Mouse (Mus musculus) embryonic fibroblast, embryonic 13.5 days (primary cell): ENCODE measurements around the gene Itgb5.

Experiments
- CTCF ChIP-seq: IDR thresholded peaks from 2 replicates; pipeline ENCODE4 v1.5.1; 2011; ENCODE audit warnings: mild to moderate bottlenecking, control low read depth, low read length, moderate library complexity, borderline replicate concordance; ENCODE audit not compliant: insufficient read depth
- POLR2A ChIP-seq: IDR thresholded peaks from 2 replicates; pipeline ENCODE4 v1.6.1; 2011; ENCODE audit warnings: low read depth, mild to moderate bottlenecking, control low read depth, low read length, moderate library complexity

DNA sequence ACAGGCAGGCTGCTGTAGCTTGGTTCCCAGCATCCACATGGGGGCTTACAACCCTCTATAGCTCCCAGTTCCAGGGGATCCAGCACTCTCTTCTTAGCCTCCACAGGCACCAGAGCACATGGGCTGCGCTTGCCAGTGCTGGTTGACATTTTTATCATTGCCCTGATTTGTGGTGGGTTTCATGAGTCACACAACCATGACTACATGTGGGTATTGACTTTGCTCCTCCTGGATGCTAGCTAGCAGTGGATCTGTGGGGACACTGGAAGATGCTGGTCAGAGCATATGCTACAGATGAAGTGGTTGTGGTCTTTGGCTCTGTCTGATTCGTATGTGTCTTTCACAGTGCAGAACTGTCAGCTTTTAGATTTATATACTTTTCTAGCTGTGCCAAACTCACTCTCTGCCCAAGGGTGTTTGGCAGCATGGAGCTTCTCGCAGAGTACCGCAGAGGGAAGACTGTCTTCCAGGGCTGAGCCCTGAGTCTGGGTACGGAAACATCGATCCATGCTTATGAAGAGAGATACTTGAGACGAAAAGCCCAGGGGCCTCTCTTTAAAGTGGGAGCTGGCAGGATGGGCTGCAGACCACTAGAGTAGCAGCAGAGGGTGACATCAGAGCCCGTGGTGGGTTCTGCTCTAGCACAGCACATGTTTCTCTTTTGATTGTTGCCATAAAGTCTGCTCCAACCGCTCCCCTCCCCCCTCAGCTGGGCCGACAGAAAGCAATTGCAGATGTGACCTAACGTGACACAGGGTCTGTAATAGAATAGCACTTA is 74.4 kb downstream of the Itgb5 start:
- TF ChIP-seq POLR2A, result no peak
- no peak for TF ChIP-seq CTCF
